Mouse (Mus musculus): ENCODE measurements around the gene Nectin2.

DNA sequence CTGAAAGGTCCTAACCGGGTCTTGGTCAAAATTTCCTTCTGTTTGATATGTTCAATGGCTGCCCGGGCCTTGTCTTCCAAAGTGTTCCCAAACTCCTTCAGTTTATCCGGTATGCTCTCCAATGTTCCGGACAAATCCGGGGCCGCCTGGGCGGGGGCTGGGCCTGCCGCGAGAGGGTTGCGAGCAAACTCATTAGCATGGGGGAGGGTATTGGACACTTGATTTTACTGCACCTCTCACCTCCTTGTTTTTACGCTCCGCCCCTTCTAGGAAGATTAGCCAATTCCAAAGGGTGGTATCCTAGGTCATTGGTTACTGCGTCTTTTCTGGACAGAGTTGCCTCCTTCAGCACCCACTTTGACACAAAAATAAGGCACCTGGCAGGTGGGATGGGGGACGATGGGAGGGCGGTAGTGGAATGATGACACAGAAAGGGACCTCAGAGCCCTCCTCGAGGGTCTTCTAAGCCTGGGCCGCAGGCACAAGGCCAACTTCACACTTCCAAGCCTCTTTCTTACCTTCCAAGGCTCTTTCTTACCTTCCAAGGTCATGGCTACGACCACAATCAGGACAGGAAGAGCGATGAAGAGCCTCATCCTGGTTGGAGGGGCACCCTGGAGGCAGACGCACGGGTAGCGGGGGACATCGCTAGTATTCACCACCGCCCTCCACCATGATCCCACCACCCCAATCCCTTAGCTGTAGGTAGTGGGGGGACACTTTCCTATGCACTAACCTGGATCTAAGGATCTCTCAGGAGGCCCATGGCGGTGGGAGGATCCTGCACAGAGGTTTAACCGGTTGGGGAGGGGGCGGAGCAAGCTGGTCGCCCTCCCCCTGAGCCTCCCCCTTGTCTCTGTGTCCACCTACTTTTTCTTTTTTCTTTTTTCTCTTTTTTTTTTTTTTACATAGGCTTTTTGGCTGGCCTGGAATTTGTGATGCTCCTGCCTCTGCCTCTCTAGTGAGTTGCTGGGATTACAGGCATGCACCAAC is 58.1 kb downstream of the Nectin2 start, which contains the start of gene Apoc1:
- TF ChIP-seq MYOD1 (IDR thresholded peaks at IDR 0.05; ENCODE audit: control insufficient read depth in 1 of 3, insufficient read length in 2 of 3, low read depth in 2 of 3), result no peak
- no peak for TF ChIP-seq MYOG (IDR thresholded peaks at IDR 0.05; ENCODE audit: control insufficient read depth in 1 of 3, insufficient read depth in 1 of 3, insufficient read length in 2 of 3, low read depth in 2 of 3)
- no peak for TF ChIP-seq POLR2A (IDR thresholded peaks at IDR 0.05; ENCODE audit: insufficient read length, low read depth)
- TF ChIP-seq POLR2AphosphoS2 (IDR thresholded peaks at IDR 0.05; ENCODE audit: insufficient read length, low read depth), result no peak
- no peak for TF ChIP-seq E2F4 (IDR thresholded peaks at IDR 0.05; ENCODE audit: insufficient read depth)
